In genomic region chr13:37045005-37045404, GRCm38 (mm10) we compare ENCODE assay signal across 8 mouse cellular contexts. TPM values are rescaled to one million over a fixed set of nuclear protein-coding genes. Genes with fewer than 3 reads are reported as not detected.
A peak's percentile ranks its signal among the peaks of the same experiment; 100 is the strongest.
DNase-seq lines count a peak whose midpoint lies in the region; ATAC-seq and TF ChIP-seq lines count a peak whose summit lies in the region.

No protein-coding gene starts in this region.

- TF ChIP-seq CTCF in spleen, adult 2 months (IDR thresholded peaks at IDR 0.05; ENCODE audit: extremely low read depth, insufficient read depth, insufficient read length, insufficient replicate concordance), result peak; percentile 23; the same call in 1 of the 2 replicates

- peak; percentile 38 to 43 for DNase-seq in heart, adult 18-20 months
- no peak for DNase-seq in heart, adult 8-10 months (ENCODE audit: low spot score)
- peak in 1 of 2 experiments; percentile 8 for DNase-seq in spleen, adult 2 months (ENCODE audit: low read depth in 1 of 2, low spot score in 2 of 2)
- DNase-seq in spleen, postnatal 14 days (ENCODE audit: low spot score in 2 of 2), result no peak
- DNase-seq in cerebellum, postnatal 36 days, result peak; percentile 8 to 9
- DNase-seq in retina, embryonic 14.5 days (ENCODE audit: low spot score), result peak; percentile 10
- DNase-seq in gastrocnemius, postnatal 4 days (ENCODE audit: low spot score in 2 of 2), result no peak

- 0 out of 2 replicates have a peak, but pooled peaks cover 2% of the 10 kb centered on the region for H3K4me1 ChIP-seq in spleen, adult 2 months (ENCODE audit: control insufficient read depth, insufficient read depth, insufficient read length)
- no peaks in the 10 kb centered on the region for H3K4me1 ChIP-seq in midbrain, embryonic 13.5 days (replicated peaks)

- TF ChIP-seq POLR2A in spleen, adult 2 months (IDR thresholded peaks at IDR 0.05; ENCODE audit: low read depth, low read length), result no peak

- 0 out of 2 replicates have a peak, but pooled peaks cover 4% of the 10 kb centered on the region for H3K9me3 ChIP-seq in midbrain, embryonic 13.5 days

- WGBS in spleen, adult 2 months, result 87% methylated on average over 3 of the region's 3 CpGs
- 83% methylated on average over 3 of the region's 3 CpGs for WGBS in midbrain, embryonic 13.5 days

- H3K9ac ChIP-seq in midbrain, embryonic 13.5 days (replicated peaks), result no peak overlapping the region

- H3K4me3 ChIP-seq in spleen, adult 2 months (ENCODE audit: extremely low read depth, insufficient read depth, insufficient read length), result no peak overlapping the region
- H3K4me3 ChIP-seq in midbrain, embryonic 13.5 days (replicated peaks), result no peak overlapping the region

- no peak for ATAC-seq in midbrain, embryonic 13.5 days

- H3K36me3 ChIP-seq in spleen, adult 2 months (ENCODE audit: control insufficient read depth, insufficient read depth, low read length), result no peaks in the 10 kb centered on the region
- no peaks in the 10 kb centered on the region for H3K36me3 ChIP-seq in midbrain, embryonic 13.5 days

- no peak overlapping the region for H3K4me2 ChIP-seq in midbrain, embryonic 13.5 days (replicated peaks)

- no peaks in the 10 kb centered on the region for H3K27me3 ChIP-seq in spleen, adult 2 months (ENCODE audit: control insufficient read depth, insufficient read depth, low read length)
- H3K27me3 ChIP-seq in midbrain, embryonic 13.5 days, result no peaks in the 10 kb centered on the region

- H3K27ac ChIP-seq in spleen, adult 2 months (ENCODE audit: insufficient read depth, low read length), result no peak overlapping the region
- H3K27ac ChIP-seq in midbrain, embryonic 13.5 days, result no peak overlapping the region

RNA-seq across cellular contexts. Expression of gene F13a1, which starts 5.0 kb away (rescaled TPM):
- total RNA-seq in heart, adult 18-20 months (2021), result 10 to 100 TPM; 22.2 to 27.3 TPM
- total RNA-seq in heart, adult 8-10 months (2022), result 10 to 100 TPM; 16.7 to 21.3 (median 19.7) TPM
- 1.1 and 1.3 TPM in 2 replicates for polyA plus RNA-seq in spleen, adult 2 months (2012; rRNA removed)
- polyA plus RNA-seq in midbrain, embryonic 13.5 days (2015; fragmentation: Nextera tagmentation; extraction: Ambion mirVana), result 11.4 and 12.6 TPM in 2 replicates
- 10 to 100 TPM; 32.0 to 40.7 TPM for total RNA-seq in gastrocnemius, postnatal 4 days (2021)

Comparison
In these comparisons a context has a peak if more than half of its experiments do, and no peak if none do; other contexts are left out.
1. DNase-seq: peak in heart, adult 18-20 months (2 of 2), cerebellum, postnatal 36 days (2 of 2) and retina, embryonic 14.5 days (single experiment); none in heart, adult 8-10 months (single experiment), spleen, postnatal 14 days (0 of 2) and gastrocnemius, postnatal 4 days (0 of 2).